Mouse (Mus musculus) lung, embryonic 14.5 days (tissue): Measurements from ENCODE around the gene 4930442H23Rik. TPM values are rescaled to one million over a fixed set of nuclear protein-coding genes. Genes with fewer than 3 reads are reported as not detected.

Experiments
- ATAC-seq: fragments of 200-750 bp; cut with Nextera tagmentation; 2 replicates; pipeline ENCODE4 v1.8.0; 2017; ENCODE audit warnings: mild to moderate bottlenecking, moderate TSS enrichment, moderate library complexity; ENCODE audit not compliant: insufficient read depth
- DNase-seq: peaks from one replicate; pipeline ENCODE4 v3.0.0-alpha.2; 2015
- H3K27ac ChIP-seq: fragments of 300-500 bp; sonication (generic); 2 replicates; pipeline ENCODE4 v1.5.1; 2014; ENCODE audit warnings: low read depth, mild to moderate bottlenecking, moderate library complexity
- H3K27me3 ChIP-seq: fragments of 300-500 bp; sonication (generic); 2 replicates; pipeline ENCODE4 v1.6.1; 2014; ENCODE audit warnings: low read length, control low read depth; ENCODE audit not compliant: insufficient read depth
- H3K36me3 ChIP-seq: fragments of 300-500 bp; sonication (generic); 2 replicates; pipeline ENCODE4 v1.6.1; 2014; ENCODE audit warnings: control low read depth; ENCODE audit not compliant: insufficient read depth
- H3K4me1 ChIP-seq: fragments of 300-500 bp; sonication (generic); 2 replicates; pipeline ENCODE4 v1.6.1; 2014; ENCODE audit warnings: antibody characterized with exemption, control low read depth; ENCODE audit not compliant: insufficient read depth
- H3K4me2 ChIP-seq: fragments of 300-500 bp; sonication (generic); 2 replicates; pipeline ENCODE4 v1.6.1; 2014; ENCODE audit warnings: mild to moderate bottlenecking
- H3K4me3 ChIP-seq: fragments of 300-500 bp; sonication (generic); 2 replicates; pipeline ENCODE4 v1.5.1; 2014; ENCODE audit warnings: low read depth, low read length
- H3K9ac ChIP-seq: fragments of 300-500 bp; sonication (generic); 2 replicates; pipeline ENCODE4 v1.6.1; 2014
- H3K9me3 ChIP-seq: fragments of 300-500 bp; sonication (generic); 2 replicates; pipeline ENCODE4 v1.6.1; 2016; ENCODE audit warnings: low read depth, low read length, control low read depth
- CTCF ChIP-seq: IDR thresholded peaks from 2 replicates; pipeline ENCODE4 v1.5.1; 2016; ENCODE audit warnings: antibody characterized with exemption, low read depth
- WGBS: fragments of 180-500 bp; shearing (Covaris S2); extraction: QIAGEN DNeasy Blood & Tissue Kit; methylation state at CpG from one replicate; pipeline ENCODE4 v1.1.7; 2014; 5-methylcytosine and 5-hydroxymethylcytosine counted together
- polyA plus RNA-seq: library from polyadenylated mRNA; unstranded; fragments of >200 nt; fragmentation: Nextera tagmentation; extraction: Ambion mirVana; gene quantifications from 2 replicates; pipeline ENCODE4 v1.2.1, GENCODE M21; 2014

The 4930442H23Rik gene
- polyA plus RNA-seq, 1 experiment from 2014 or later: not detected

- H3K9ac ChIP-seq: peak overlapping the region; percentile 46; the same call in 1 of the 2 replicates
- WGBS: 73% methylated on average over 4 of the region's 4 CpGs
- ATAC-seq: no peak
These were observed 44.2 kb downstream of the 4930442H23Rik start for GRCm38 (mm10) chr10:81139529-81139846.

GRCm38 (mm10) chr10:81138821-81139528 lies 44.7 kb downstream of the 4930442H23Rik start:
- 58% methylated on average over 11 of the region's 11 CpGs for WGBS
- H3K9ac ChIP-seq: peak overlapping the region; percentile 83
- ATAC-seq: no peak
- peak overlapping the region; percentile 94 for H3K4me2 ChIP-seq
- H3K36me3 ChIP-seq: peaks cover 16% of the 10 kb centered on the region
- peak overlapping the region; percentile 80; the same call in 1 of the 2 replicates for H3K27ac ChIP-seq
- peak overlapping the region; percentile 85 for H3K4me3 ChIP-seq
- TF ChIP-seq CTCF: no peak
- no peaks in the 10 kb centered on the region for H3K9me3 ChIP-seq
- peaks cover 26% of the 10 kb centered on the region for H3K4me1 ChIP-seq
- H3K27me3 ChIP-seq: peaks cover 21% of the 10 kb centered on the region
- no peak for DNase-seq

More at GRCm38 (mm10) chr10:81139529-81139846, 44.2 kb downstream of the 4930442H23Rik start:
- H3K27me3 ChIP-seq: peaks cover 16% of the 10 kb centered on the region
- H3K27ac ChIP-seq: no peak overlapping the region
- no peak for DNase-seq
- TF ChIP-seq CTCF: no peak
- peaks cover 26% of the 10 kb centered on the region for H3K4me1 ChIP-seq
- H3K9me3 ChIP-seq: no peaks in the 10 kb centered on the region
- peak overlapping the region; percentile 94 for H3K4me2 ChIP-seq
- H3K36me3 ChIP-seq: peaks cover 21% of the 10 kb centered on the region
- peak overlapping the region; percentile 85; the same call in 1 of the 2 replicates for H3K4me3 ChIP-seq

- ATAC-seq: no peak
- no peak for TF ChIP-seq CTCF
These were observed 45.4 kb downstream of the 4930442H23Rik start for GRCm38 (mm10) chr10:81138131-81138782.

GRCm38 (mm10) chr10:81137252-81138130 lies 46.2 kb downstream of the 4930442H23Rik start:
- Histone ChIP-seq H3K9me3 (no peaks in the 10 kb centered on the region), H3K4me2 (peak overlapping the region; percentile 94), H3K27ac (peak overlapping the region; percentile 99), H3K36me3 (peaks cover 9% of the 10 kb centered on the region; the same call in 1 of the 2 replicates), H3K9ac (peak overlapping the region; percentile 97), H3K4me1 (peaks cover 26% of the 10 kb centered on the region), H3K4me3 (peak overlapping the region; percentile 94), H3K27me3 (peaks cover 27% of the 10 kb centered on the region)
- WGBS: under 1% methylated on average over 84 of the region's 89 CpGs
- ATAC-seq (peak; percentile 91), DNase-seq (peak; percentile 99)
- TF ChIP-seq CTCF: no peak

More at GRCm38 (mm10) chr10:81138131-81138782, 45.4 kb downstream of the 4930442H23Rik start:
- Histone ChIP-seq H3K4me1 (peaks cover 26% of the 10 kb centered on the region), H3K9ac (peak overlapping the region; percentile 83), H3K27ac (peak overlapping the region; percentile 80), H3K4me3 (peak overlapping the region; percentile 85), H3K9me3 (no peaks in the 10 kb centered on the region), H3K36me3 (peaks cover 9% of the 10 kb centered on the region), H3K4me2 (peak overlapping the region; percentile 94), H3K27me3 (peaks cover 27% of the 10 kb centered on the region)
- DNase-seq: peak; percentile 41
- WGBS: under 1% methylated on average over 22 of the region's 24 CpGs

- Histone ChIP-seq H3K4me3 (peak overlapping the region; percentile 94), H3K9ac (peak overlapping the region; percentile 97), H3K27me3 (peaks cover 27% of the 10 kb centered on the region), H3K36me3 (peaks cover 7% of the 10 kb centered on the region; the same call in 1 of the 2 replicates), H3K4me2 (peak overlapping the region; percentile 99), H3K4me1 (peaks cover 26% of the 10 kb centered on the region), H3K9me3 (no peaks in the 10 kb centered on the region), H3K27ac (peak overlapping the region; percentile 99)
- TF ChIP-seq CTCF: no peak
- DNase-seq: peak; percentile 81
- peak; percentile 30 for ATAC-seq
- WGBS: 1% methylated on average over 45 of the region's 50 CpGs
These were observed 46.9 kb downstream of the 4930442H23Rik start for GRCm38 (mm10) chr10:81136706-81137231.

- H3K4me2 ChIP-seq: peak overlapping the region; percentile 99
- H3K27ac ChIP-seq: peak overlapping the region; percentile 99
- H3K4me1 ChIP-seq: peaks cover 25% of the 10 kb centered on the region
- H3K9ac ChIP-seq: peak overlapping the region; percentile 97
- no peaks in the 10 kb centered on the region for H3K9me3 ChIP-seq
- under 1% methylated on average over 86 of the region's 86 CpGs for WGBS
- DNase-seq: peak; percentile 84
- H3K36me3 ChIP-seq: 0 out of 2 replicates have a peak, but pooled peaks cover 3% of the 10 kb centered on the region
- peak; percentile 40 for ATAC-seq
- no peak for TF ChIP-seq CTCF
- H3K4me3 ChIP-seq: peak overlapping the region; percentile 94
- H3K27me3 ChIP-seq: peaks cover 27% of the 10 kb centered on the region
These were observed 47.6 kb downstream of the 4930442H23Rik start for GRCm38 (mm10) chr10:81135831-81136705.
